Mouse (Mus musculus) adrenal gland, adult 8-10 months (tissue): Measurements from ENCODE around the gene Cd47. TPM values are rescaled to one million over a fixed set of nuclear protein-coding genes. Genes with fewer than 3 reads are reported as not detected.

Experiments used
- DNase-seq: peaks from one replicate; pipeline ENCODE4 v3.0.0; 2022
- total RNA-seq, 4 experiments: library from RNA; stranded (reverse); gene quantifications; 2 replicates each; pipeline ENCODE4 v1.2.4; 2022

The Cd47 gene
- total RNA-seq, result 100 to 1,000 TPM; 124 to 201 (median 165) TPM

DNA sequence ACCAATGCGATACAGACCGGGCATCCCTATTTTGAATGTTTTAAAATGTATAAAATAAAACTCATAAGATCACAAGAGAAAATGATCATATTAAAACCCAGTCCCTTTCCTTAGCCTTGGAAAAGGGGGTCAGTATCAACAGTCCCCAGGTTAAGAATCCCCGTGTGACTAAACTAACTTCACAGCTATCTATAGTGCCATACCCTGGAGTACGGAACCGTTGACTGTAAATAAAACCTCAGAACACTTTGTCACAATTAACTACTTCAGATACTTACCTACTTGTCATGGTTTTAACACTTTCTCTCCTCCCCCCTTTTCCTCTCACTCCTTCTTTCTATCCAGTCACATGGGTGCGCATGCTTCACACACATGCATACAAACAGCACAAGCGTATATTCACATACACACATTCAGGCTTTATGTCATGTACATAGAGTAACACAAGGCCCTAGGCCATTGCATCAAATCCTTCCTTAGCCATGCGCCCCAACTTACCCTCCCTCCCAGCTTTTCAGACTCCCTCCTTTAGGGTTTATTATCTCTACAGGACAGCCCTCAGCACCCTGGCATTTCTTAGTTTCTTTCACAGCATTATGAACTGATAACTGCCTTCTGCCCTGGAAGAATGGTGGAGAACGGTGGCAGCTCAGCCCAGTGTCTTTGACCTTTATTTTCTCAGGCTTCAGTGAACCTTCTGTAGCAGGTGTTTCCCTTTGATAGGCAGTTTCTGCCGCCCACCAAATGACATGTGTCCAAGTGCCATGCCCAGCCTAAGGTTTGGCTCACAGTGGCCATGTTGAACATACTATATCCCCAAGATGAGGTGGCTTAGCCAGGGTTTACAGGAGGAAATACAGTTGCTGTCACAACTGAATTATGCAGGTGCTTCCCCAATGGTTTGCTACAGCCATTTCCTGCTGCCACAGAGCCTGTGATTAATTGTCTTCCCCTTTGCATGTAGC, at the start of gene Cd47:
Cd47 (plus strand) TSS at position 937 of the 965 bp plus-strand sequence.
- DNase-seq, result no peak

DNA sequence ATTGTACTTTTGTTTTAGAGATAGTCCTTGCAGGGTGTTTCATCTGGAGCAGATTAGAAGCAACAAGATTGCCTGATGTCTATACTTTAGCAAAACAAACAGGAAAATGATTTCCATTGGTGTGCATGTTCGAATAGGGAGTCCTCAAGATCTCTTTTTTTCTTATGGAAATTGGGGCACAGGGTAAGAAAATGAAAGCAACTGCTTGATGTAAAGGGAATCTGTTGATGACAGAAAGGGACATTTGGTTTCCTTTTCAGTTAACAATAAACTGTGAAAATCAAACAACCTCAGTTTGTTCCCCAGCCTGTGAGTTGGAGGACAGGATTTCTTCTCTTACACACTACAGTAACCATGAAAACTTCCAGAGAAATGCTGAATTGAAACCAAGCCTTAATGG, 47.4 kb upstream of the Cd47 start:
- no peak for DNase-seq

DNA sequence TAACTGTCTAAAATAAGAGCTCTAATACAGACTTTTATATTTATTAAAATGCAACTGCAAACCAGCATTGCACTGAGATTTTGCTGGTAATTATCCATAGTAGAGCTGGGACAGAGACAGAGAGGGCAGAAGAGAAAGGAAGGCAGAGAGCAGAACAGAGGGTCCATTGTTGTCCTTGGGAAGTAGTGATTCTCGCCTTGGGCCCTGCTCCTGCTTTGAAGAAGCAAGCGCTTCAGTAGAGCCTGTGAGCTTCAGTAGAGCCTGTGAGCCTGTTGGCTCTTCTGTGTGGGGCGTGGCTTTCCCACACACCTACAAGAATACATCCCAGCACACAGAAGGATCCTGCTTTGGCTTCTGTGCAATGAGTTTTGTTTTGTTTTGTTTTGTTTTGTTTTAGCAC, 47.0 kb upstream of the Cd47 start:
- DNase-seq, result no peak

DNA sequence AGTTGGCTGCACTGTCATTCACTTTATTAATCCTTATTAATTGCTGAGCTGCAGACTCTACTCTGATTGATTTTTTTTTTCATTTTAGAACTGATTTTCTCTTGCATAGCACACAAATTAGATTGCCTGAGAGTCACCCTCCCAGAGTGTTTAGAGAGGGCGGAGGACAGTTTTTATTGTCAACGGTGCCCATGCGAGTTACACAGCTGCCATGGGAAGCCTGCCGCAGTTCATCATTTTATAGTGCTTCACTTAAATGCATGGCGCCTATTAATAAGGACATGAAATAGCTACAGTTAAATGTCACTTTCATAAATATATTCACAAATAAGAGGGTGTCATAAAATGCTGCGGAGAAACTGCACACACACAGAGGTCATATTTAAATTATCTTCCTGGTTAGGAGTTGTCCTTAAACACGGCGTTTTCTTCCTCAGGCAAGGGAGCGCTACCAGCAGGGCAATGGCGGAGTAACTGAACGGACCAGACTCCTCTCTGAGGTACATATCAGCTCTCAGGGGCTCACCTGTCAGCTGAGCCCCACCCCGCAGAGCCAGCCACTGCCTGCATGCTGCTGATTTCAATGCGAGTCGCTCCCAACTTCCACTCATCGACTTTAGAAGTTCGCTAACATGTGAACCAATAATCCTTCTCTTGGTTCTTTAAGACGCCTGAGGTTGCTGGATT, 39.7 kb upstream of the Cd47 start:
- DNase-seq, result no peak

DNA sequence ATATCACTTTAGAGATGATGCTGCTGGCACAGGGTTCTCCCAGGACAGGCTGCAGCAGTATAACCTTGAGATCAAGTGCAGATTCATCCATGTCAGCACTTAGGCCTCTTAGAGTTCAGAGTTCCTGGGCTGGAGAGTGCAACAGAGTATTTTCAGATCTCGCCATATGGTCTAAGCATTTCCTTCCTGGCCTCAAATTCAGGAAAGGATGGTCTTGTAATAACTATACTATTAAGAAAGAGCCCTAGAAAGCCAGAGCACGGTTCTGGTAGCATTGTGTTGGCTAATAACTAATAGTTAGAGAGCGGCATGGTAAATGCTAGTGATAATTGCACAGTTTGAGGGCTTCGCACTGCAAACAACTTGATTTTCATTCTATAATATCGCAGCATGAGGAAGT, 38.4 kb upstream of the Cd47 start:
- no peak for DNase-seq

DNA sequence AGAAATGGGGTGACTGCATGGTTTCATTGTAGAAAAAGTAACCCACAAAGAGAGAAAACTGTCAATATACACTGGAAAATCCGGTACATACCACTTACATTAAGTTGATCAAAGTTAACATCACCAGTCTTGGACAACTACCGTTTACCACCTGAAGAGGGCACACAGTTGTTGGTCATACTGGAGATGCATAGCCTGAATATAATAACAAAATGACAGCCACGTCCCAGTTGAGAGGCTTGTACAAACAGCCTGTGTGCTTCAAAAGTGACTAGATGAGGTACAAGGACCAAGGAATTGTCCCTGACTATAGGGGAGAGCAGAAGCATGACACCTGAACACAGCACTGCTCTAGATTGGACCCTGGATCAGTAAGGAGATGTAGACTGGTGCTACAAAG, 34.0 kb upstream of the Cd47 start:
- DNase-seq, result no peak

DNA sequence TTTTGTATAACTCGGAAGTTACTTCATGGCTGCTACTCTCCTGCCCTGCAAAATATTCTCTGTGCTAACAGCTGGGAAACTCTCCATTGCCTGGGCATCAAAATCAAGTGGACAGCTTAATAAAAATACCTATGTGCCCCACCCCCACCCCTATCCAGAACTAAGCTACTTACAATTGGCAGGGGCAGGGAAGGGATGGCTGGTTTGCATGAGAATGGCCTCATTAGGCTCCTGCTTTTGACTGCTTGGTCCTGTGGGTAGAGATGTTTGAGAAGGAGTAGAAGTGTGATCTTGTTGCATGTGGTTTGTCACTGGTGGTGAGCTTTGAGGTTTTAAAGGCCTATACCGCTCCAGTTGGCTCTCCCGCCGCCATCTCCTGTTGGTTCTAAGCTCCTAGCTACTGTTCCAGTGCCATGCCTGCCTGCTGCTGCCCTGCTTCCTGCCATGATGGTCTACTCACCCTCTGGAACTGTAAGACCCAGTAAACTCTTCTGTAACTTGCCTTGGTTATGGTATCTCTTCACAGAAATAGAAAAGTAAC, 31.8 kb upstream of the Cd47 start:
- DNase-seq, result no peak

DNA sequence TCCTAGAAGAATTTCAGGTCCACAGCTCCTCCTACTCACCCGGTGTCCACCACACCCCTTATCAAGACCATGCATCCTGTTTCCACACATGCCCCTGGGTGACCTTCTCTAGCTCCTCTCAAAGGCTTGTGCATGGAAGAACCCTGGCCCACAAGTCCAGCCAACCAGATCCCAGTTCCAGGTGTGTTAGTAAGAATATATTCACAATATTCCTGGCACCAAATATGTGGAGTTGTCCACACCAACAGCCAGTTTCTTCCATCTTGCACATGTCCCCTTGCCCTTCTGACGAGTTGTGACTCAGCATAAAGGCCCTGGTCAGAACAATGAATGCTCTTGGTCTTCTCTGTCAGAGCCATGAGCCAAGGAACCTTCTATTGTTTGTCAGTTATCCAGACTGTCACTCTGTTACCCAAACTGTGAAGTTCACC, 30.5 kb upstream of the Cd47 start:
- no peak for DNase-seq

DNA sequence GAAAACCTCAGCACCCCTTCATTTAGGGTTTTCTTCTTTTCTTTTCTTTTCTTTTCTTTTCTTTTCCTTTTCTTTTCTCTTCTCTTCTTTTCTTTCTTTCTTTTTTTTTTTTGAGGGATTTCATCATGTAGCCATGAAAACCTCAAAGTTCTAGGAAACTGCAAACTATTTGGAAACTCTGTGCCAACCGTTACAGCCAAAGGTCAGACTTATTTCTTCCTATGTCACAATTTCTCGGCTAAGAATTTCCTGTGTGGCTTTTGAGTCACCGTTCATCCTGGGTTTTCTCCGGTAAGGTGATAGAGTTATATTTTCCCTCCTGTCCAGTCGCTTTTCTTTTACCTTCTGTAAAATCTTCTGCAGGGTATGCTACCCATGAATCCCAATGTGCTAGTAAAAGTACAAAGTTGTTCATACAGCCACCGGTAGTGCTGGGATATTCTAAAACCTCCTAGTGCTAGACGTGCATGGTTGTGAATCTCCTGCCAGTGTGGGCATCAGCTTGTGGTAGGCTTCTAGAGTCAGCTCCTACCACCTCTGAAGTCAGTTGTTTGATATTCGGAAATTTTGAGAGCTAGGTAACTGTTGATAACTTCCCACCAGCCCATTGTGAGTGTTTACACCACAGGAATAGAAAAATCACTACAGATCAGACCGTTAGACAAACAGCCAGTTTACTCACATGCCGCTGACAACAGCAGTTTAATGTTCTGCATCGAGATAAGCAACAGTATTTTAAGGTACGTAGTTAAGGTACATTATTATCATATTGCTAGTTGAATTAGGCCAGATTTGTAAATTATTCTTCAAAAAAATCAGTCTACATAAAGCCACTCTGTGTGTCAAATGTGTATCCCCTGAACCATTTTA, 29.8 kb upstream of the Cd47 start:
- no peak for DNase-seq

DNA sequence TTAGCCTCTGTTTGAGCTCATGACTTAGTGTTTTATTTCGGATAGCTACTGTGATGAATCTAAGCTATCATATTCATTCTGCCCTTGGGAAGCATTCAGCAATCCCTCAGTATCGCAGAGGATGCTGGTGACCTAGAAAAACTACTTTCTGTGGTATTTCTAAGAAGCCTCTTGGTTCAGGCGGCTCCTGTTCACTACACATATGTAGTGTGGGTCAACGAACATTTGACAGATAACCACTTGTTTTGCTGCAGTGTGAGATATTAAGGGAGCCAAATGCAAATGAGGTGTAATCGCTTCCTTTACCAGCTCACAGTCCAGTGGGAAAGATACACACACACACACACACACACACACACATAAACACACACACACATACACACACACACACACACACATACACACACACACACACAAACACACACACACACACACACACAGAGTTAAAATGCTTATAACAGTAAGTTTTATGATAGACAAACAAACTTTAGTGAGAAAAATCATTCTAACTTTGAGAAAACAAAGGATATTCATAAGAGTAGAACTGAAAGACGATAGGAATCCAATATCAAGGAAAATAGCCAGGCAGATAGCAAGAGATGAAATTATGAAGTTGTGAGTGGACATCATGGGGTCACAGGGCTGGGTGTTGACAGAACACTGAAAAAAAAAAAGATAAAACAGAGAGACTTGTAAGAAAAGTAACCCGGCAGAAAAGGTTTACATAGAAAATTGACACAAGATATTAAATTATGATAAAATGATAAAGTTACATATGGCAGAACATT, 28.5 kb upstream of the Cd47 start:
- DNase-seq, result no peak

DNA sequence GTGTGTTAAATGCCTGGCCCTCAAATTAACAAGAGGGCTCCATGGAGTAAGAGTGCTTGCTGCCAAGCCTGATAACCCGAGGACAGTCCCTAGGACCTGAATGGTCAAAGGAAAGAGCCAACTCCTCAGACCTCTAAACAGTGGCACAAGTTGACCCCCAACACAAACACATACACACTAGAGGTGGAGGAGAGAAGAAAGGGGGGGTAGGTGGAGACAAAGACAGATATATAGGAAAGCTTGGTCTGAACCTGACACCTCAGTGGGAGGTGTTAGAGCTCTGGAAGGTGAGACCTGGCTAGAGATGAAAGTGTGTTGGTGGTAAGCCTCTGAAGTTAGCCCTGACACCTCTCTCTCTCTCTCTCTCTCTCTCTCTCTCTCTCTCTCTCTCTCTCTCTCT, 27.8 kb upstream of the Cd47 start:
- DNase-seq, result no peak

DNA sequence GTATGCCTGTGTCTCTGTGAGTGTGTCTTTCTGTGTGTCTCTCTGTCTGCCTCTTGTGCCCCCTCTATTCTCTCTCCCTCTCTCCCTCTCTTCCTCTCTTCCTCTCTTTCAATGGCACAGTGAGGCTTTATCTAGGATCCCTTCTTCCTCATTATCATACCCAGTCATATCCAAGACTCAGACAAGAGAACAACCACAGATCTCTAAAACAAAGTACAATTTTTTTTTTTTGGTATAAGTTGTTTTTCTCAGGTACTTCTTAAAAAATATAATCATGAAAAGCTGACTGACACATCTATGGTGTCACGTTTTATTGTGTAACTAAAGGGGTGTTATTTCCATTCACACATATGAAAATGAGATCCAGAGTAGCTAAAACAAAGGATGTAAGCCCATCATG, 27.3 kb upstream of the Cd47 start:
- no peak for DNase-seq

DNA sequence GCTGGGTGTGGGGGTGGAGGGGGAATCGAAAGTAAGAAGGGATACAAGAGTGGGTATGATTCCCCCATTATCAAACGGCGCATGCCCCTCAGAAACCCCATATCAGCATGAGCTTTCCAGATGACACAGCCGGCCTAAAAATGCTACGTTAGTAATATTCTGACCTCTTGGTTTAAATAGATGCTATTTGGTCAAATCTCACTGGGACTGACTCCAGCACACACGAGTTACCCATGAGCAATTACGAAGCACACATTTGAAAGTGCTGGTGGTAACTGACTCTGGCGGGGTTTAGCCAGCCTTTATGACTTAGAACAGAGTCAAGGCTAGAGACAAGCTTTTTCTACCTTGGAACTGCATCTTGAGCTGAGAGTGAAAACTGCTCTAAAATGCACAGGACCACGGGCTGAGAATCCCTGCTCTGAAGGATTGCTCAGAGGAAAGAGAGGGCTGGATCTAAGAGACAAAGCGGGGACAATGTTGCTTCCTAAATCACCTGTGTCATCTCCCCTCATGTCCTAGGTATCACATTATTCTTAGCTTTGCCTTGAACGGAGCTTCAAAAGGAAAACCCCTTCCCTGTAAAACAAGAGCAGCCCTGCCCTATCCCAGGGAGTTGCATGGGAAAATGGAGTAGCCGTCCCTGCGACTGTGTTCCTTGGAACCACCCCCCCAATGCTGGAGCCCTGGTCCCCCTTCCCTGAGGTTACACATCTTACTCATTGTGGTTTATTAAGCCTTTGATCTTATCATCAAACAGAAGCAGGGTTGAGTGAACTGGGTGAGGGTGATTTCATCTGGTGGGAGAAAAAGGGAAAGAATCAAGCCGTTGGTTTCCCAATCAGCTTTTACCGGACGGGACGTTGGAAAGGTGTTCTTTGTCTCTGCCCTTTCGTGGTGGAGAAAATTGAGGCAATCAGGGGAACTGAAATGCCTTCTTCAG, 26.0 kb upstream of the Cd47 start:
- no peak for DNase-seq

DNA sequence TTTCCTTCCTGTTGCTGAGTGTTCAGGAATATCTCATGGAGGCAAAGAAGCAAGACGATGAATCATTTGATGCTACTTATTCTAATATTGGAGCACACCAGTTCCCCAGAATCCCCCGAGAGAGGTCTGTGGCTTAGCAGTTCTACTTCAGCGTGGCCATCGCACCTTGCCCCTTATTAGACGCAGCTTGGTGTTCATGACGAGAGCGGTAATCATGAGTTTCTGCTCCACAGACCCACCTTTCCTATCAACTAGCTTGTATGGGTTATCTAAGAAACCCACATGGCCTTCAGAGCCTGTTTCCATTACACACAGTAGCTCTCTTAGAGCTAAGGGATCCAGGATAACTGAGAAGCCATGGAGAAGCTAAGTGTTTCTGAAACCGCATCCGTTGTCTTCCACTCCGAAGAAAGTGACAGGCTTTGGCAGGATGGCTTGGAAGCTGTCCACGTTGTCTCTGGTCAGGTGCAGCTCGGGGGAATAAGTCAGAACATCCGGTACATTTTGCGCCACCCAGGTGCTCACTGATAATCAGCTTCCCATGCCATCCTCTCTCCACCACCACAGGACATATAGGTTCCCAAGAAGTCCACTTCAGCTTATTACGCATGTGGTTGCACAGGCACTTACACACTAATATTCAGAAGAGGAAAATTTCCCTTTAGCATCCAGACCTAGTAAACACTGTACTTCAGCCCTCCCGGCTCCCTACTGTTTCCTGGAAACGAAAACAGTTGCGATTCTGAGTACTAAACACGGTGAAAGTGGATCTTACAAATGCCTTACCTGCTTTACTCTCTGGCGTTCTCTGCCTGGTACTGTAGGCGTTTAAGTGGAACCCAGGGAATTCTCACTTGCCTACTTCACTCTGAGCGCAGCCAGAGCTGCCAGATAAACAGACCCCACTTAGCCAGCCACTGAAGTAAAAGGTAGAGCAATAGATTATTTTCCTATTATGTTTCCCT, 25.0 kb upstream of the Cd47 start:
- DNase-seq, result no peak

DNA sequence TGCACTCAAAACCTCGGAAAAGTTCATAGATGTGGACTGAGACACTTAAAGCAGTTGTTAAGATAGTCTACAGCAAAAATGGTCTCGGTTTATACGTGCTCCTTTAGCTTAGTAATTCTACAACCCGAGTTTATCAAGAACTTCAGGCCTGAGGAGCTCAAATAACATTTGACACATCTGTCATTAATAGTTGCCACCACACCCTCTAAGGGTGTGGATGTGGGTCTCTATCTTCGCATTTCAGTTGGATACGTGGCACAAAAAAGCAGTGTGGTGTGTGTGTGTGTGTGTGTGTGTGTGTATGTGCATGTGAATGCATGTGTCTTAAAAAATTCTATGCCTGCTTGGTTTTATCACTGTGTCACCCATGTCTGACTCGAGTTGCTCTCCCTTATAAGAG, 23.4 kb upstream of the Cd47 start:
- DNase-seq, result no peak

DNA sequence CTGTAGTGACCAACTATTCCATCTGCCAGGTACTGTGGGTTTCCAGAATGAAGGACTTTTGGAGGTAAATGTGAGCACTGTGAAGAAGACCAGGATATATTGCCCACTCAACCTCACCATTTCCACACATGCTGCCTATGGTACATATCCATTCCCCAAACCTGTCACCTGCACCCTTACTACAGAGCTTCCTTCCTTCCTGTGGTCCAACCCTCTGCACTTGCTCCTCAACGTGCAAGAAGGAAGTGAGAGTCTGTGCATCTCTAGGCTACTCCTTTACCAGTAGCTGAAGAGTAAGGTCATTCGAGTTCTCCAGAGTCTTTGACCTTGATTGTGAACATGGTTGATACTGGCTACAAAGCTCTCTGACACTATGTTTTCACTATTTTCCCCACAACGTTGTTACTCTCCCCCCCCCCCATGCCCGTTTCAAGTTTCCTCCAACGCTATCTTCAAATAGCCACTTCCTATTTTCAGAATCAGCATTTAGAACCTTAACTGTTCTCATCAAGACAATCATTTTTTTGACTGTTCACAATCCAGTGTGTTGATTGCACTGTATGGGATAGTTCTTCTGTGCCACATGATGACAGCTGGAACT, 18.7 kb upstream of the Cd47 start:
- no peak for DNase-seq

DNA sequence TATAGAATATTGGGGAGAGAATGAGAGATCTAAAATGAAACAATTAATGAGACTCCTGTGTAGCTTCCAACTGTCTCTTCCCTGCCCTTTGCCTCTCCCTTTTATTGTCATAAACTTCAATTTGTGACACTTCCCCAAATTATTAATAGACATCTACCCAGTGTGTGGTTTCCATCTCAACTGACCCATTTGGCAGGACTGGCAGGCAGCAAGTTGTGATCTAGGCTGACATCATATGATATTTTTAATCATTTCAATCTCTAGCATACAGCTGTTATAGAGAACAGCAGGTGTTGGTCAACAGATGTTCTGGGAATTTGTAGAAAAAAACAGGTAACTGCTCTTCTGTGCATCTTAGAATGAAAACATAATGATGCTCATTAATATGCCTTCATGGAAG, 17.0 kb upstream of the Cd47 start:
- DNase-seq, result no peak

DNA sequence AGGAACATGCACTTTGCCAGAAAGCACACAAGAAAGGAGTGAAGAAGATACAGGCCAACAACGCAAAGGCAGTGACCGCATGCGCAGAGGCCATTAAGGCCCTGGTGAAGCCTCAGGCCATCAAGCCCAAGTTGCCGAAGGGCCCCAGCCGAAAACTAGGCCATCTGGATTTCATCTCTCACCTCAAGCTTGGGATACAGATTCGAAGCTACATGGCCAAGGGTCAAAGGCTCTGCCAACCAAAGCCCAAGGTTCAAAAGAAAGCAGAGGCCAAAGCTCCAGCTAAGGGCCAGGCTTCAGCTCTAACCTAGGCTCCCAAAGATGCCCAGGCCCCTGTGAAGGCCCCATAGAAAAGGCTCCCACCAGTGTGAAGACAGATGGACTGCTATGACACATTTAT, 14.2 kb upstream of the Cd47 start:
- no peak for DNase-seq

DNA sequence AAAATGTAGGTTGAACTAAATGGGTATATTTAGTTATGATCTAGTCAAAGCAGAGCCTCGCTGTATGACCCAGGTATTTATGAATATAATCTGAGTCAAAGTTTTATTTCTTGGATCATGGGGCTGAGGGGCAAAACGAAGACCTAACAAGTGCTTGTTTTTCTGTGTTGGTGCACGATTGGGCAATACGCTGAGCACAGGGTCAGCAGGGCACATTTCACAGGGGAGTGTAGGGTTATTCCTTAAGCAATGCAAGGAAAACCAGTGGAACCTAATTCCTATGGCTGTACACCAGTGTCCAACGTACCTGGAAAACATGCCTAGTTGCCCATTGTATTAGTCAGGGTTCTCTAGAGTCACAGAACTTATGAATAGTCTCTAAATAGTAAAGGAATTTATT, 12.6 kb upstream of the Cd47 start:
- no peak for DNase-seq
